Mouse (Mus musculus) heart, adult 9 months (tissue): Measurements from ENCODE around the gene Pi16.
"Not testable (repeated sequence)": the region's sequence is repeated elsewhere in the genome, so short reads cannot be mapped to it uniquely, and the experiment has no call there.

ENCODE experiments used
- DNase-seq, 2 experiments: peaks; one replicate each; pipeline ENCODE4 v3.0.0; 2022; ENCODE audit warnings: low spot score in 2 of 2

Gene Pi16

DNA sequence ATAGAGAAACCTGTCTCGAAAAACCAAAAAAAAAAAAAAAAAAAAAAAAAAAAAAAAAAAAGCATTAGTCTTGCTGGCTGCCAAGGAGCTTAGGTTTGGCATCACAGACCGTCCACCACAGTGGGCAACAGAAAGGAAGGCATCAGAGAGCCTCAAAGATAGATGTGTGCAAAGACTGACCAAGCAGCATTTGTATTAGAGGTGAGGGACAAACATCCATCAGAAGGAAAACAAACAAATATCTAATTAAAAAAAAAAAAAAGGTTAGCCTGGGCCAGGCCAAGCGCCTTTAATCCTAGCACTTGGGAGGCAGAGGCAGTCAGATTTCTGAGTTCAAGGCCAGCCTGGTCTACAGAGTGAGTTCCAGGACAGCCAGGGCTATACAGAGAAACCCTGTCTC is at the start of gene Pi16:
Gene Pi16 (plus strand): TSS at position 301 of the 400 bp plus-strand sequence.
- not testable (repeated sequence) for DNase-seq

DNA sequence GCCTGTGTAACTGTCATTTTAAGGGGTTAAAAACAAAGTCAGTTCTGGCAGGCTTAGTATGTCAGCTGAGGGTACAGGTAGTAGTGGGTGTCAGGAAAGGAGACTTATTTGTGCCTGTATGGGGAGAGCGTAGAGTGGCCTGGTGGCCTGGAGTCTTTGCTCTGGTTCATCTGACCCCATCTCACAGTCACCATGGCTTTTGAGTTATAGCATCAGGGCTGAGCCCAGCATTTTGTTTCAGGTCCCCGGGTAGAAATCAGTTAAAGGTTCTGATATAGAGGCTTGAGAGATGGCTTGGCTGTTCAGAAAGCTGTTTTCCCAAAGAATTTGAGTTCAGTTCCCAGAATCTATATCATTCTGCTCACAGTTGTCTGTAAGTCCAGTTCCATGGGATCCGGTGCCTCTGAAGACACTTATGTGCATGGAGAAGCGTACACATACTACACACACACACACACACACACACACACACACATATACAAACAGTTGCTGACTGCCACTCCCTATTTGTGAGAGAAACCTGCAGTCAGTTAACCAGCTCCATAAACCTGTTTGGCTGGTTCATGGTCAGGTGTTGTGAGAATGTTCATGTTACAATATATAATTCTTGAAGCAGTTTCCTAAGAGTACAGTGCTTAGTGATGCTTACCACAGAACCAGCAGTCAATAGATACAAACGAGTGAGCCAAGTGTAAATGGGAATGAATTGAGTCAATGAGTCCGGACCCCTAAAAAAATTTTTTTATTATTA is 49.4 kb upstream of the Pi16 start:
- DNase-seq, result no peak

GRCm38 (mm10) chr17:29268682-29269348 is 48.7 kb upstream of the Pi16 start, which contains the start of gene BC004004:
Gene BC004004, plus strand, starts transcription at chr17:29268788.
- DNase-seq, result peak; percentile 96 to 97

GRCm38 (mm10) chr17:29269349-29269706 is 48.2 kb upstream of the Pi16 start:
- DNase-seq, result no peak

GRCm38 (mm10) chr17:29270148-29270698 is 47.3 kb upstream of the Pi16 start:
- DNase-seq, result no peak

DNA sequence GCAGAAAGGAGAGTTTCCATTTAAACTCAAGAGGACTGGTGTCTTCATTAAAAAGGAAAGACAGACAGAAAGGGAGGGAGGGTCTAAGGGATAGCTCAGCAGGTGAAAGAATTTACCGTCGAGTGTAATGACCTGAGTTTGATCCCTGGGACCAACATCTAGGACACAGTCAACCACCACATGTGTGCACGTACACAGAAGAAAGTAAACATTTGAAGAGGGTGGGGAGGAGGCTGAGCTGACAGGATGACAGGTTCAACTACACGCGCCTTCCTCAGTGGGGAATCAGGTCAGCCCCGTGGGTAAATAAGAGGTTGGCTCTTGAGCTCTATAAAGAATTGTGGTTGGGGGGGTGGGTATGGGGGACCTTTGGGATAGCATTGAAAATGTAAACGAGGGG is 44.3 kb upstream of the Pi16 start:
- no peak for DNase-seq

GRCm38 (mm10) chr17:29273889-29274288 is 43.6 kb upstream of the Pi16 start:
- DNase-seq, result peak; percentile 56 to 75

GRCm38 (mm10) chr17:29280422-29280821 is 37.1 kb upstream of the Pi16 start:
- no peak for DNase-seq

- DNase-seq, result no peak
These were observed 35.9 kb upstream of the Pi16 start for GRCm38 (mm10) chr17:29281541-29281940.

- DNase-seq, result no peak
These were observed 35.1 kb upstream of the Pi16 start for GRCm38 (mm10) chr17:29282216-29282952.

DNA sequence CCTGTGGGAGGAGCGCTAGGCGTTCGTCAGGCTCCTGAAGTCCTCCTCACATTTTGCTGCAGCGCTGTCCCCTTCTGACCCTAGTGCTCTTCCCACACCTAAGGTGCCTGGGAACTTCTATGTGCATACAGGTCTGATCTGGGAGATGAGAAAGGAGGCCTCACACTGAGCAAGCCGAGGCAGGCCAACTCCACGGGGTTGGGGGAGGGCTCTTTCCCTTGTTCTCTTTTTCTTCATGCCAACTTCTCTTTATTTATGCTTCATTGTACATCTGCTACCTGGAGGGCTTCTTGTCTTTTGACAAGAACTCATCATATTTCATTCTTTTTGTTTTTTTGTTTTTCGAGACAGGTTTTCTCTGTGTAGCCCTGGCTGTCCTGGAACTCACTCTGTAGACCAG is 25.7 kb upstream of the Pi16 start:
- DNase-seq, result no peak

DNA sequence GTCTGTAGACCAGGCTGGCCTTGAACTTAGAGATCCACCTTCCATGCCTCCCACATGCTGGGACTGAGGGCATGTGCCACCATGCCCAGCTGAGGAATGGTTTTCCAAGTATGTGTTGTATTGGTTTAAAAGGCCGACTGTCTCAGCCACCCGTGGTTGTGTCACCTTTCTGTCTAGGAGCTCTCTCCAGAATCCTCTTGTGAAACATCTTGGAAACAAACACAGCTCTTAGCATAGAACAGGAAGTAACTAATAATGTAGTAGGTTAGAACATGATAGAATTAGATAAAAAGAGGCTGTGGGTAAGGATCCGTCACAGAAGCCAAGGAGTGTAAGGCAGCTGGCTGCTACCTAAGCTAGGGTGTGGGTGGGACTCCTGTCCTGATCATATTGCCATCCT is 24.5 kb upstream of the Pi16 start:
- no peak for DNase-seq

- peak in 1 of 2 experiments; percentile 62 for DNase-seq
These were observed 23.5 kb upstream of the Pi16 start for GRCm38 (mm10) chr17:29293807-29294605.

GRCm38 (mm10) chr17:29295835-29296234 is 21.6 kb upstream of the Pi16 start:
- no peak for DNase-seq

DNA sequence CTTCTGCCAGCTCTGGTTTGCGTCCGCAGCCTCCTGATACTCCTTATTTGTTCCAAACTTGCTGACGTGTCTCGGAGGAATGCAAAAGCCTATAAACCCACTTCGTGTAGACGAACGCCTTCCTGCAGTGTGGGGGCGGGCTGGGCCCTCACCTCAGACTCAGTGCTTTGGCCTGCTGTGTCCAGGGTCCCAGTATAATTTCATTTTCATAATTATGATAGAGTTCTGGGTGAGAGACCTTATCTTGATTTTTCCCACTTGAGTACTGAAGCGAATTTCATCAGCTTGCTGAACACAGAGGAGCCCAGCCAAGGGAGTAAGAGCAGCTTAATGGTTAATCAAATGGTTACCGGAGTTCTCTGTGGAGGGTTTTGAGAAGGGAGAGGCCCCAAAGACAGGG is 20.2 kb upstream of the Pi16 start:
- no peak for DNase-seq

DNA sequence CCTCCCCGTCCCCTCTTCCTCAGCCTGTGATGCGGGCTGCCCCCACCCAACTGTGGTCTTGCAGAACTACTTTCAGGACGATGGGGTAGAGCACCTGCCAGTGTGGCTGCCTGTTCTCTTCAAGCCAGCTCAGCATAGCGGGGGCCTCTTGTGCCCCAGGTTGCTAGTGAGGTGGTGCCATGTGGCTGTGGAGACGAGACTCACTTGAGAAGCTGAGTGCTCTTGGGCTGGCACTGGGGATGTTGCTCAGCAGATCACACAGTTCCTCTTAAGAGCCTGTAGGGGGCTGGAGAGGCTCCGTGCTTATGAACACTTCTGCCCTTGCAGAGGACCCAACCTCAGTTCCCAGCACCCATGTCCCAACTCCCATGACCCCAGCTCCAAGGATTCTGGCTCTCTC is 19.7 kb upstream of the Pi16 start:
- DNase-seq, result no peak

DNA sequence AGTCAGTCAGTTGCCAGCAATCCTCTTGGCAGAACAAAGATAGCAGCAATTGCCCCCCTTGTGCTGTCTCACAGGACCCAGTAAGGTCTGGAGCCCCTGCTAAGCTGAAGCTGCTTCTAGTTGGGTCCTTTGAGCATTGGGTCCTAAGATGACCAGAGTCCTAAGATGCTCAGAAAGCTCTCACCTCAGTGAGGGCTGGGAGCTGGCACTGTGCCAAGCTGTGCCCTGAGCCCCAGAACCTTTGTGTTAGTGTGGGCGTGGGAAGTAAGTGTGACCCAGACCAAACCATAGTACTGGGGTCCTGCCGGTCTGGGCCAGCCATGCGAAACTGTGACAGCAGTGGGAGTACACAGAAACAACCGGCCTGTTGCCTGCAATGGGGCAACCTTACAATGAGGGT is 18.2 kb upstream of the Pi16 start:
- DNase-seq, result no peak

GRCm38 (mm10) chr17:29300926-29301325 is 16.6 kb upstream of the Pi16 start:
- DNase-seq, result no peak

DNA sequence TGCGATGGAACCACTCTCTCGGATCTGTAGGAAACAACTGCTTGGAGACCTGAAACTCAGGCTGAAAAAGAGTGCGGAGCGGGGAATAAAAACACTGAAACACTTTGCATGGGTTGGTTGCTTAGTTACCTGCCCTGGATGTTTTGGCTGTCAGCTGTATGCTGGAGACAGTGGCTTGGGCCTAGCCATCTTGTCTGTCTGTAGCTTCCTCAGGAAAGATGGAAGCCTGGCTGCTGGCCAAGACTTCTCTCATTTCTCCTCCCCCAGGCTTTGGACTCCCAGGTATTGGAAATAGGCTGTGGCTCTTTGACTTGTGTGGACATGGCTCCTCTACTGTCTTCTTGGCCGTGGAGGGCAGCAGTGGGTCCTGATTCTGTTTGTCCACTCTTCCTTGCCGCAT is 16.1 kb upstream of the Pi16 start:
- no peak for DNase-seq

GRCm38 (mm10) chr17:29302149-29302548 is 15.3 kb upstream of the Pi16 start:
- DNase-seq, result peak; percentile 53 to 69

GRCm38 (mm10) chr17:29303087-29303486 is 14.4 kb upstream of the Pi16 start:
- no peak for DNase-seq

DNA sequence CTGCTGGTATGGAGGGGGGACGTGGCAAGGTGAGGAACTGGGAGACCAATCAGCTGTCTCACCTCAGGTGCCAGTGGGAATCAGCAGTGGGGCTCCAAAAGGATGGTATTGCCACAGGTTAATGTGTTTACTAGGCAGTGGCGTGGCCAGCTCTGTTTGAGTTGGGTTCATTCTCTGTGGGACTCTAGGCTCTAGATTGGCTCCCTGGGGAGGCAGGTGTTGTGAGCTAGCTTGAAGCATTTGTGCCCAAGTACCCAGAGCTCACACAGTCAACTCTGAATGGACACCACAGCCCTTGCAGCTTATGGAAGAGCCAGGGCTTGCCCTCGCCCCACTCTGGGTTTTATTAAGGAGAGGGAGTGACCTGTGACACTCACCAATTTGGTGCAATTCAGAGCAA is 13.6 kb upstream of the Pi16 start:
- DNase-seq, result no peak
